Mouse (Mus musculus): ENCODE measurements around the gene Cradd. TPM values are rescaled to one million over a fixed set of nuclear protein-coding genes. Genes with fewer than 3 reads are reported as not detected.

Cradd gene
- polyA plus RNA-seq, 1 experiment: 4.0 TPM

DNA sequence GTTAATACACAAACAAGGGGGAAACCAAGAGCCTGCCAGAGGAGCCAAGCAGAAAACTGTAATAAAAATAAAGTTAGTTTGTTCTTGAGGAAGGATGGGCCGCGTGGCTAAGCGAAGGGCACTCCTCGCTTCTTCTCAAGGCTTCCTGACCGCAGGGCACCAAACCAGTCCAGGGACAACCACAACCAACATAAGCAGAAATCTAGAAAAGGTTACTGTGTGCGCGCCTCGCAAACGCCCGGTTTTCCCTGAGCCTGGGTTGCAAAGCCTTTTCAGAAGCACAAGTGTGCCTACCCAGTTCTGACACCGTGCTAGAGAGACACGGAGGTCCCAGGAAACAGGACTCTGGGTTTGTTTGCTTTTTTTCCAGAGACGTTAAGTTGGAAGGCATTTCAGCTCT lies 4.9 kb downstream of the Cradd start:
- no peak for TF ChIP-seq POLR2A (IDR thresholded peaks at IDR 0.05; ENCODE audit: control insufficient read depth, low read depth, low read length)
- no peak for TF ChIP-seq CTCF (IDR thresholded peaks at IDR 0.05; ENCODE audit: control insufficient read depth, insufficient read depth, insufficient replicate concordance, low read depth, low read length)
- Histone ChIP-seq H3K27me3 (ENCODE audit: control insufficient read depth, insufficient read depth, low read length) (no peaks in the 10 kb centered on the region), H3K4me1 (ENCODE audit: control insufficient read depth, insufficient read depth, low read length) (peaks cover 12% of the 10 kb centered on the region), H3K27ac (ENCODE audit: control insufficient read depth, insufficient read depth, low read depth, low read length) (peak overlapping the region; percentile 65), H3K36me3 (ENCODE audit: control insufficient read depth, insufficient read depth, low read length) (no peaks in the 10 kb centered on the region; the same call in 1 of the 2 replicates), H3K4me3 (ENCODE audit: control insufficient read depth, low read depth, low read length) (no peak overlapping the region)

GRCm38 (mm10) chr10:95318392-95318708 lies 5.6 kb downstream of the Cradd start:
- Histone ChIP-seq H3K27ac (ENCODE audit: control insufficient read depth, insufficient read depth, low read depth, low read length) (peak overlapping the region; percentile 54), H3K4me1 (ENCODE audit: control insufficient read depth, insufficient read depth, low read length) (peaks cover 12% of the 10 kb centered on the region), H3K27me3 (ENCODE audit: control insufficient read depth, insufficient read depth, low read length) (no peaks in the 10 kb centered on the region), H3K4me3 (ENCODE audit: control insufficient read depth, low read depth, low read length) (no peak overlapping the region), H3K36me3 (ENCODE audit: control insufficient read depth, insufficient read depth, low read length) (no peaks in the 10 kb centered on the region; the same call in 1 of the 2 replicates)
- no peak for TF ChIP-seq CTCF (IDR thresholded peaks at IDR 0.05; ENCODE audit: control insufficient read depth, insufficient read depth, insufficient replicate concordance, low read depth, low read length)
- no peak for TF ChIP-seq POLR2A (IDR thresholded peaks at IDR 0.05; ENCODE audit: control insufficient read depth, low read depth, low read length)

DNA sequence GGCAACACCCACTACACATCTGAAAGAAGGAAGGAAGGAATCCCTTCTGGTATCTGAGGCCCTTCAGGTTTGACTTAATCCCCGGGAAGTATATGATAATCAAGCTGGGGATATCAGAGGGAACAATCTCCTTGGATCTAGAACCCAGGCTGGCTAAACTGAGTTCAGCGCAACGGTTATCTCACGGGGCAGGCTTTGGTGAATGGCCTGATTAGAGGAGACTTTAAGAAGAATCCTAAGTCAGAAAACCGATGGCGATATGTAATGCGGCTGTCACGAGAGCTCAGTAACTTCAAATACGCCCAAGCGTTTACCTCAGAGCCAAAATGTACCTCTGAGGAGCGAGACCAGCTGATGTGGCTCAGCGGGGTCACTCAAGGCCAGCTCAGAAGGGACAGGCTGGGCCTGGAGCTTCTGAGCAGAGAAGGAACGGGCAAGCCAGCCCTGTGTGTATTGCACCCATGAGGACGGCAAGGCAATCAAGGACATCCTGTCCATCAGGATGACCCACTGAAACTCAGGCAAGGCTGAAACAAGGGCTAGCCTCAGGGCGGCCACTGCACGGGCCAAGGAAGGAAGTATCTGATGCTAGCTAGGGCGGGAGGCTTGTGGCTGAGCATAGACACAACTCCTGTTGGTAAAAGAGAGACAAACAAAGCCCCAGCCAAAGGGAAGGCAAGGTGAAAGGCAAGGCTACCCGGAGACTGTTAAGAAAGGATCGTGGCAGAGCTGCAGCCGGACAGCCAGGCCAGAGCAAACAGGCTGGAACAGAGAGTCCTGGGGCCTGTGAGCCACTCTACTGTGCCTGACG lies 6.1 kb downstream of the Cradd start:
- Histone ChIP-seq H3K27ac (ENCODE audit: control insufficient read depth, insufficient read depth, low read depth, low read length) (peak overlapping the region; percentile 54), H3K4me1 (ENCODE audit: control insufficient read depth, insufficient read depth, low read length) (peaks cover 11% of the 10 kb centered on the region), H3K36me3 (ENCODE audit: control insufficient read depth, insufficient read depth, low read length) (no peaks in the 10 kb centered on the region; the same call in 1 of the 2 replicates), H3K27me3 (ENCODE audit: control insufficient read depth, insufficient read depth, low read length) (no peaks in the 10 kb centered on the region), H3K4me3 (ENCODE audit: control insufficient read depth, low read depth, low read length) (no peak overlapping the region)
- TF ChIP-seq CTCF (IDR thresholded peaks at IDR 0.05; ENCODE audit: control insufficient read depth, insufficient read depth, insufficient replicate concordance, low read depth, low read length): no peak
- no peak for TF ChIP-seq POLR2A (IDR thresholded peaks at IDR 0.05; ENCODE audit: control insufficient read depth, low read depth, low read length)

DNA sequence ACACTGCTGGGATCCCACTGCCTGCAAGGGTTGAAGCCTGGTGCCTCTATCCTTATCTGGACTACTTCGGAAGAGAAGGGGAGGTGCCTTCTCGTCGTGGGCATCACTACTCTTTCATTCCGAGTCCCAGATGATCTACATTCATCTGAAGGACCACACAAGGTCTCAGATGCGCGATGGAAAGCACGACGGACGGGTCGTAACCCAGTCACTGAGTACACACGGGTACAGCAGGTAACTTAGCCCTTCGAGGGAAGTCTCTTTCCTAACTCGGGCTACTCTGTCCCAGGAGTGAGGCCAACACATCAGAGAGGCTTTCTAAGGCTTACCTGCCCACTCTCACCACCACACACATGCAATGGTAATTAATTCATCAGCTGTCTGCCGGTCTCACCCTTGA lies 6.8 kb downstream of the Cradd start:
- Histone ChIP-seq H3K27ac (ENCODE audit: control insufficient read depth, insufficient read depth, low read depth, low read length) (no peak overlapping the region), H3K4me3 (ENCODE audit: control insufficient read depth, low read depth, low read length) (no peak overlapping the region), H3K27me3 (ENCODE audit: control insufficient read depth, insufficient read depth, low read length) (no peaks in the 10 kb centered on the region), H3K4me1 (ENCODE audit: control insufficient read depth, insufficient read depth, low read length) (peaks cover 5% of the 10 kb centered on the region), H3K36me3 (ENCODE audit: control insufficient read depth, insufficient read depth, low read length) (no peaks in the 10 kb centered on the region; the same call in 1 of the 2 replicates)
- no peak for TF ChIP-seq CTCF (IDR thresholded peaks at IDR 0.05; ENCODE audit: control insufficient read depth, insufficient read depth, insufficient replicate concordance, low read depth, low read length)
- TF ChIP-seq POLR2A (IDR thresholded peaks at IDR 0.05; ENCODE audit: control insufficient read depth, low read depth, low read length): no peak

GRCm38 (mm10) chr10:95316675-95317074 lies 7.3 kb downstream of the Cradd start:
- peaks cover 2% of the 10 kb centered on the region; the same call in 1 of the 2 replicates for H3K4me1 ChIP-seq (ENCODE audit: control insufficient read depth, insufficient read depth, low read length)
- TF ChIP-seq CTCF (IDR thresholded peaks at IDR 0.05; ENCODE audit: control insufficient read depth, insufficient read depth, insufficient replicate concordance, low read depth, low read length): no peak
- no peak for TF ChIP-seq POLR2A (IDR thresholded peaks at IDR 0.05; ENCODE audit: control insufficient read depth, low read depth, low read length)
- H3K27ac ChIP-seq (ENCODE audit: control insufficient read depth, insufficient read depth, low read depth, low read length): no peak overlapping the region
- H3K27me3 ChIP-seq (ENCODE audit: control insufficient read depth, insufficient read depth, low read length): no peaks in the 10 kb centered on the region
- no peaks in the 10 kb centered on the region; the same call in 1 of the 2 replicates for H3K36me3 ChIP-seq (ENCODE audit: control insufficient read depth, insufficient read depth, low read length)
- no peak overlapping the region for H3K4me3 ChIP-seq (ENCODE audit: control insufficient read depth, low read depth, low read length)

GRCm38 (mm10) chr10:95315801-95316474 lies 8.0 kb downstream of the Cradd start:
- peaks cover 2% of the 10 kb centered on the region; the same call in 1 of the 2 replicates for H3K4me1 ChIP-seq (ENCODE audit: control insufficient read depth, insufficient read depth, low read length)
- no peak overlapping the region for H3K4me3 ChIP-seq (ENCODE audit: control insufficient read depth, low read depth, low read length)
- H3K36me3 ChIP-seq (ENCODE audit: control insufficient read depth, insufficient read depth, low read length): no peaks in the 10 kb centered on the region; the same call in 1 of the 2 replicates
- no peak overlapping the region for H3K27ac ChIP-seq (ENCODE audit: control insufficient read depth, insufficient read depth, low read depth, low read length)
- no peaks in the 10 kb centered on the region for H3K27me3 ChIP-seq (ENCODE audit: control insufficient read depth, insufficient read depth, low read length)
- TF ChIP-seq POLR2A (IDR thresholded peaks at IDR 0.05; ENCODE audit: control insufficient read depth, low read depth, low read length) (no peak), CTCF (IDR thresholded peaks at IDR 0.05; ENCODE audit: control insufficient read depth, insufficient read depth, insufficient replicate concordance, low read depth, low read length) (no peak)

DNA sequence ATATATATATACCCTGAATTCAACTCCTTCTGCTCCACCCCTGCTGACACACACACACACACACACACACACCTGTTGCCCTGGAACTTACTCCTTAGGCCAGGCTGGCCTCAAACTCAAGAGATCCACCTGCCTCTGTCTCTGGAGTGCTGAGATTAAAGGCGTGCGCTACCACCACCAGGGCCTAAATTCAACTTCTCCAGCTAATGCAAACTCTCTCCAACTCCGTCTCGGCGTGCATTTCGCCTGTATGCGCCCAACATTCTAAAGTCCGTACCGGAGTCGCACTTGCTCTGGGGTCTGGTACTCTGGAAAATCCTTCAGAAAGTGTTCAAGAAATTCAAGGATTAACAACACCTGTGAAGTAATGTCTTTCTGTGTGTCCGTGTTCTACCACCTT lies 8.6 kb downstream of the Cradd start:
- no peak overlapping the region for H3K4me3 ChIP-seq (ENCODE audit: control insufficient read depth, low read depth, low read length)
- no peaks in the 10 kb centered on the region for H3K27me3 ChIP-seq (ENCODE audit: control insufficient read depth, insufficient read depth, low read length)
- TF ChIP-seq CTCF (IDR thresholded peaks at IDR 0.05; ENCODE audit: control insufficient read depth, insufficient read depth, insufficient replicate concordance, low read depth, low read length): no peak
- H3K27ac ChIP-seq (ENCODE audit: control insufficient read depth, insufficient read depth, low read depth, low read length): no peak overlapping the region
- peaks cover 2% of the 10 kb centered on the region; the same call in 1 of the 2 replicates for H3K4me1 ChIP-seq (ENCODE audit: control insufficient read depth, insufficient read depth, low read length)
- no peaks in the 10 kb centered on the region; the same call in 1 of the 2 replicates for H3K36me3 ChIP-seq (ENCODE audit: control insufficient read depth, insufficient read depth, low read length)

Measured in testis, adult 2 months (tissue).